Mouse (Mus musculus): Measurements from ENCODE around the gene Ccdc27. TPM values are rescaled to one million over a fixed set of nuclear protein-coding genes. Genes with fewer than 3 reads are reported as not detected.

Gene Ccdc27
- polyA plus RNA-seq, 1 experiment from 2014 or later = not detected

GRCm38 (mm10) chr4:154007759-154008158, 34.7 kb downstream of the Ccdc27 start:
- Histone ChIP-seq H3K4me3 (replicated peaks) (no peak overlapping the region), H3K4me1 (peaks cover 13% of the 10 kb centered on the region), H3K9ac (replicated peaks) (no peak overlapping the region), H3K36me3 (peaks cover 49% of the 10 kb centered on the region), H3K9me3 (replicated peaks) (no peaks in the 10 kb centered on the region), H3K27ac (replicated peaks) (no peak overlapping the region), H3K27me3 (replicated peaks) (no peaks in the 10 kb centered on the region), H3K4me2 (no peak overlapping the region)
- WGBS = 80% methylated on average over 4 of the region's 4 CpGs
- ATAC-seq (ENCODE audit: low FRiP score) = no peak

GRCm38 (mm10) chr4:154006264-154006663, 36.2 kb downstream of the Ccdc27 start:
- H3K9me3 ChIP-seq (replicated peaks) = no peaks in the 10 kb centered on the region
- ATAC-seq (ENCODE audit: low FRiP score) = no peak
- no peak overlapping the region for H3K4me3 ChIP-seq (replicated peaks)
- peaks cover 5% of the 10 kb centered on the region for H3K4me1 ChIP-seq
- H3K9ac ChIP-seq (replicated peaks) = no peak overlapping the region
- H3K36me3 ChIP-seq = peaks cover 59% of the 10 kb centered on the region
- H3K27ac ChIP-seq (replicated peaks) = no peak overlapping the region
- 95% methylated on average over 6 of the region's 6 CpGs for WGBS
- H3K4me2 ChIP-seq = no peak overlapping the region
- no peaks in the 10 kb centered on the region for H3K27me3 ChIP-seq (replicated peaks)

GRCm38 (mm10) chr4:154005488-154005887, 37.0 kb downstream of the Ccdc27 start:
- Histone ChIP-seq H3K9me3 (replicated peaks) (no peaks in the 10 kb centered on the region), H3K27ac (replicated peaks) (no peak overlapping the region), H3K27me3 (replicated peaks) (no peaks in the 10 kb centered on the region), H3K4me1 (no peaks in the 10 kb centered on the region), H3K4me2 (no peak overlapping the region), H3K9ac (replicated peaks) (no peak overlapping the region), H3K36me3 (peaks cover 59% of the 10 kb centered on the region), H3K4me3 (replicated peaks) (no peak overlapping the region)
- no peak for ATAC-seq (ENCODE audit: low FRiP score)
- WGBS = 89% methylated on average over 5 of the region's 5 CpGs

GRCm38 (mm10) chr4:153993505-153993904, 49.0 kb downstream of the Ccdc27 start:
- Histone ChIP-seq H3K9ac (replicated peaks) (no peak overlapping the region), H3K27ac (replicated peaks) (no peak overlapping the region), H3K36me3 (peaks cover 90% of the 10 kb centered on the region), H3K4me2 (no peak overlapping the region), H3K27me3 (replicated peaks) (no peaks in the 10 kb centered on the region), H3K4me1 (no peaks in the 10 kb centered on the region), H3K4me3 (replicated peaks) (no peak overlapping the region), H3K9me3 (replicated peaks) (no peaks in the 10 kb centered on the region)
- ATAC-seq (ENCODE audit: low FRiP score) = no peak
- 94% methylated on average over 8 of the region's 8 CpGs for WGBS

GRCm38 (mm10) chr4:153992715-153993114, 49.8 kb downstream of the Ccdc27 start:
- WGBS = 88% methylated on average over 10 of the region's 10 CpGs
- Histone ChIP-seq H3K4me1 (no peaks in the 10 kb centered on the region), H3K9me3 (replicated peaks) (no peaks in the 10 kb centered on the region), H3K27me3 (replicated peaks) (no peaks in the 10 kb centered on the region), H3K27ac (replicated peaks) (no peak overlapping the region), H3K36me3 (peaks cover 90% of the 10 kb centered on the region), H3K4me3 (replicated peaks) (no peak overlapping the region), H3K9ac (replicated peaks) (no peak overlapping the region), H3K4me2 (no peak overlapping the region)
- ATAC-seq (ENCODE audit: low FRiP score) = no peak

- H3K4me2 ChIP-seq = no peak overlapping the region
- 95% methylated on average over 11 of the region's 11 CpGs for WGBS
- no peaks in the 10 kb centered on the region for H3K27me3 ChIP-seq (replicated peaks)
- no peak overlapping the region for H3K27ac ChIP-seq (replicated peaks)
- H3K9me3 ChIP-seq (replicated peaks) = no peaks in the 10 kb centered on the region
- peaks cover 26% of the 10 kb centered on the region for H3K4me1 ChIP-seq
- peaks cover 65% of the 10 kb centered on the region for H3K36me3 ChIP-seq
- no peak overlapping the region for H3K9ac ChIP-seq (replicated peaks)
- H3K4me3 ChIP-seq (replicated peaks) = no peak overlapping the region
- no peak for ATAC-seq (ENCODE audit: low FRiP score)
These were observed 62.0 kb downstream of the Ccdc27 start for GRCm38 (mm10) chr4:153980470-153980869.

GRCm38 (mm10) chr4:153979243-153979642, 63.2 kb downstream of the Ccdc27 start:
- Histone ChIP-seq H3K27me3 (replicated peaks) (no peaks in the 10 kb centered on the region), H3K9ac (replicated peaks) (no peak overlapping the region), H3K4me3 (replicated peaks) (no peak overlapping the region), H3K4me2 (no peak overlapping the region), H3K27ac (replicated peaks) (no peak overlapping the region), H3K9me3 (replicated peaks) (no peaks in the 10 kb centered on the region), H3K36me3 (peaks cover 52% of the 10 kb centered on the region), H3K4me1 (peaks cover 29% of the 10 kb centered on the region)
- 94% methylated on average over 10 of the region's 10 CpGs for WGBS
- ATAC-seq (ENCODE audit: low FRiP score) = no peak

Other genes with a start within 250 kb of the Ccdc27 start
- gene A430005L14Rik, start 85.4 kb downstream of the Ccdc27 start, polyA plus RNA-seq (2015; fragmentation: Nextera tagmentation; extraction: Ambion mirVana) = 52.8 and 56.6 TPM in 2 replicates
- 11.3 and 12.6 TPM in 2 replicates for gene Dffb, start 67.6 kb downstream of the Ccdc27 start, polyA plus RNA-seq (2015; fragmentation: Nextera tagmentation; extraction: Ambion mirVana)
- 15.6 and 17.5 TPM in 2 replicates for gene Cep104, start 67.5 kb downstream of the Ccdc27 start, polyA plus RNA-seq (2015; fragmentation: Nextera tagmentation; extraction: Ambion mirVana)
- 19.2 and 20.5 TPM in 2 replicates for gene Lrrc47, start 30.9 kb downstream of the Ccdc27 start, polyA plus RNA-seq (2015; fragmentation: Nextera tagmentation; extraction: Ambion mirVana)
- 18.3 and 21.1 TPM in 2 replicates for gene Smim1, start 16.4 kb downstream of the Ccdc27 start, polyA plus RNA-seq (2015; fragmentation: Nextera tagmentation; extraction: Ambion mirVana)
- 0.04 and 0.17 TPM in 2 replicates for gene Trp73, start 97.5 kb upstream of the Ccdc27 start, polyA plus RNA-seq (2015; fragmentation: Nextera tagmentation; extraction: Ambion mirVana)
- gene Wrap73, start 99.7 kb upstream of the Ccdc27 start, polyA plus RNA-seq (2015; fragmentation: Nextera tagmentation; extraction: Ambion mirVana) = 41.9 and 43.2 TPM in 2 replicates
- 181 and 193 TPM in 2 replicates for gene Tprgl, start 118.0 kb upstream of the Ccdc27 start, polyA plus RNA-seq (2015; fragmentation: Nextera tagmentation; extraction: Ambion mirVana)
- 10.7 and 11.7 TPM in 2 replicates for gene Megf6, start 128.1 kb upstream of the Ccdc27 start, polyA plus RNA-seq (2015; fragmentation: Nextera tagmentation; extraction: Ambion mirVana)

All from neural tube, embryonic 15.5 days (tissue).